Mouse (Mus musculus) heart, embryonic 13.5 days (tissue): ENCODE results near the gene Mrpl55. TPM values are rescaled to one million over a fixed set of nuclear protein-coding genes. Genes with fewer than 3 reads are reported as not detected.
"Not testable (repeated sequence)": the region's sequence is repeated elsewhere in the genome, so short reads cannot be mapped to it uniquely, and the experiment has no call there.

Experiments used
- ATAC-seq: fragments of 200-750 bp; cut with Nextera tagmentation; 2 replicates; pipeline ENCODE4 v1.8.0; 2017; ENCODE audit warnings: moderate TSS enrichment; ENCODE audit not compliant: insufficient number of reproducible peaks, low FRiP score, low TSS enrichment; ENCODE audit errors: extremely low read depth
- H3K27ac ChIP-seq: fragments of 300-500 bp; sonication (generic); replicated peaks from 2 replicates; pipeline ENCODE4 v1.5.1; 2015; ENCODE audit warnings: moderate library complexity, mild to moderate bottlenecking, inconsistent platforms
- H3K27me3 ChIP-seq: fragments of 300-500 bp; sonication (generic); replicated peaks from 2 replicates; pipeline ENCODE4 v1.6.1; 2015; ENCODE audit warnings: mild to moderate bottlenecking, inconsistent platforms
- H3K36me3 ChIP-seq: fragments of 300-500 bp; sonication (generic); 2 replicates; pipeline ENCODE4 v1.6.1; 2015; ENCODE audit warnings: mild to moderate bottlenecking, inconsistent platforms
- H3K4me1 ChIP-seq: fragments of 300-500 bp; sonication (generic); 2 replicates; pipeline ENCODE4 v1.6.1; 2015; ENCODE audit warnings: inconsistent platforms
- H3K4me2 ChIP-seq: fragments of 300-500 bp; sonication (generic); 2 replicates; pipeline ENCODE4 v1.6.1; 2015; ENCODE audit warnings: inconsistent platforms, mild to moderate bottlenecking, moderate library complexity
- H3K4me3 ChIP-seq: fragments of 300-500 bp; sonication (generic); 2 replicates; pipeline ENCODE4 v1.5.1; 2015; ENCODE audit warnings: moderate library complexity, mild to moderate bottlenecking, inconsistent platforms
- H3K9ac ChIP-seq: fragments of 300-500 bp; sonication (generic); 2 replicates; pipeline ENCODE4 v1.6.1; 2015; ENCODE audit warnings: inconsistent platforms, mild to moderate bottlenecking, moderate library complexity
- H3K9me3 ChIP-seq: fragments of 300-500 bp; sonication (generic); 2 replicates; pipeline ENCODE4 v1.6.1; 2016; ENCODE audit warnings: inconsistent platforms
- WGBS: fragments of 180-500 bp; shearing (Covaris S2); methylation state at CpG from one replicate; pipeline ENCODE4 v1.1.7; 2015; ENCODE audit warnings: mixed read lengths; 5-methylcytosine and 5-hydroxymethylcytosine counted together
- polyA plus RNA-seq: library from polyadenylated mRNA; unstranded; fragments of >200 nt; fragmentation: Nextera tagmentation; extraction: Ambion mirVana; gene quantifications from 2 replicates; pipeline ENCODE4 v1.2.1, GENCODE M21; 2015

Gene Mrpl55
- polyA plus RNA-seq, 1 experiment from 2014 or later, result 105 TPM

GRCm38 (mm10) chr11:59196230-59196629 lies 6.1 kb upstream of the Mrpl55 start:
- no peaks in the 10 kb centered on the region for H3K27me3 ChIP-seq
- H3K36me3 ChIP-seq, result peaks cover 17% of the 10 kb centered on the region
- no peak overlapping the region for H3K9ac ChIP-seq
- no peaks in the 10 kb centered on the region for H3K9me3 ChIP-seq
- H3K27ac ChIP-seq, result no peak overlapping the region
- no peak overlapping the region for H3K4me3 ChIP-seq
- ATAC-seq, result no peak
- H3K4me2 ChIP-seq, result no peak overlapping the region
- peaks cover 9% of the 10 kb centered on the region for H3K4me1 ChIP-seq

- H3K36me3 ChIP-seq, result peaks cover 43% of the 10 kb centered on the region
- H3K27me3 ChIP-seq, result no peaks in the 10 kb centered on the region
- peaks cover 16% of the 10 kb centered on the region for H3K4me1 ChIP-seq
- H3K4me3 ChIP-seq, result peak overlapping the region; percentile 94
- WGBS, result 30% methylated on average over 16 of the region's 16 CpGs
- H3K9ac ChIP-seq, result peak overlapping the region; percentile 93
- ATAC-seq, result no peak
- peak overlapping the region; percentile 79 for H3K4me2 ChIP-seq
- H3K9me3 ChIP-seq, result no peaks in the 10 kb centered on the region
- H3K27ac ChIP-seq, result peak overlapping the region; percentile 83
Measured at GRCm38 (mm10) chr11:59201216-59202002, 877 bp upstream of the Mrpl55 start.

- peak within 1 kb of the TSS; percentile 94 for H3K27ac ChIP-seq
- H3K9me3 ChIP-seq, result no peaks in the 10 kb centered on the region
- peak within 1 kb of the TSS; percentile 95 for H3K4me3 ChIP-seq
- peaks cover 34% of the 10 kb centered on the region for H3K4me1 ChIP-seq
- peak within 1 kb of the TSS; percentile 90 for H3K4me2 ChIP-seq
- WGBS, result under 1% methylated on average over 67 of the region's 67 CpGs
- no peaks in the 10 kb centered on the region for H3K27me3 ChIP-seq
- ATAC-seq, result peak; percentile 80
- H3K9ac ChIP-seq, result peak within 1 kb of the TSS; percentile 95
- peaks cover 80% of the 10 kb centered on the region for H3K36me3 ChIP-seq
Measured at GRCm38 (mm10) chr11:59208153-59208831, 6.0 kb downstream of the Mrpl55 start, which contains the start of gene 2310033P09Rik. Gene 2310033P09Rik, plus strand, starts transcription at chr11:59208321.

GRCm38 (mm10) chr11:59209003-59209441 lies 6.7 kb downstream of the Mrpl55 start:
- Histone ChIP-seq H3K4me3 (peak overlapping the region; percentile 95), H3K4me2 (peak overlapping the region; percentile 90), H3K27me3 (no peaks in the 10 kb centered on the region), H3K27ac (peak overlapping the region; percentile 94), H3K9me3 (no peaks in the 10 kb centered on the region), H3K9ac (peak overlapping the region; percentile 95), H3K36me3 (peaks cover 82% of the 10 kb centered on the region), H3K4me1 (peaks cover 39% of the 10 kb centered on the region)
- WGBS, result 7% methylated on average over 18 of the region's 18 CpGs
- ATAC-seq, result peak; percentile 23; the same call in 1 of the 2 replicates

GRCm38 (mm10) chr11:59209580-59209979 lies 7.3 kb downstream of the Mrpl55 start:
- 67% methylated on average over 5 of the region's 5 CpGs for WGBS
- H3K9ac ChIP-seq, result peak overlapping the region; percentile 95
- H3K4me1 ChIP-seq, result peaks cover 45% of the 10 kb centered on the region
- peak overlapping the region; percentile 95 for H3K4me3 ChIP-seq
- no peaks in the 10 kb centered on the region for H3K27me3 ChIP-seq
- H3K9me3 ChIP-seq, result no peaks in the 10 kb centered on the region
- peak overlapping the region; percentile 90 for H3K4me2 ChIP-seq
- no peak for ATAC-seq
- peaks cover 82% of the 10 kb centered on the region for H3K36me3 ChIP-seq
- H3K27ac ChIP-seq, result peak overlapping the region; percentile 94; the same call in 1 of the 2 replicates

GRCm38 (mm10) chr11:59210020-59210419 lies 7.7 kb downstream of the Mrpl55 start:
- WGBS, result 81% methylated on average over 4 of the region's 4 CpGs
- Histone ChIP-seq H3K36me3 (peaks cover 82% of the 10 kb centered on the region), H3K9me3 (no peaks in the 10 kb centered on the region), H3K27me3 (no peaks in the 10 kb centered on the region), H3K9ac (no peak overlapping the region), H3K4me1 (peaks cover 45% of the 10 kb centered on the region), H3K4me3 (no peak overlapping the region), H3K4me2 (no peak overlapping the region), H3K27ac (no peak overlapping the region)
- no peak for ATAC-seq

- H3K4me2 ChIP-seq, H3K9me3 ChIP-seq, H3K4me3 ChIP-seq, ATAC-seq, H3K9ac ChIP-seq, H3K27me3 ChIP-seq, H3K27ac ChIP-seq: not testable (repeated sequence)
- 82% methylated on average over 9 of the region's 9 CpGs for WGBS
- peaks cover 73% of the 10 kb centered on the region for H3K36me3 ChIP-seq
- H3K4me1 ChIP-seq, result peaks cover 51% of the 10 kb centered on the region
Measured at GRCm38 (mm10) chr11:59211561-59211960, 9.3 kb downstream of the Mrpl55 start.

GRCm38 (mm10) chr11:59212320-59212719 lies 10.0 kb downstream of the Mrpl55 start:
- peaks cover 58% of the 10 kb centered on the region for H3K4me1 ChIP-seq
- not testable (repeated sequence) for H3K27me3 ChIP-seq, H3K4me2 ChIP-seq, H3K4me3 ChIP-seq, H3K9me3 ChIP-seq, ATAC-seq, H3K9ac ChIP-seq, H3K27ac ChIP-seq
- H3K36me3 ChIP-seq, result peaks cover 65% of the 10 kb centered on the region
- 63% methylated on average over 12 of the region's 12 CpGs for WGBS

- H3K9ac ChIP-seq, result no peak overlapping the region
- WGBS, result 87% methylated on average over 12 of the region's 12 CpGs
- ATAC-seq, result no peak
- H3K4me3 ChIP-seq, result no peak overlapping the region
- no peaks in the 10 kb centered on the region for H3K9me3 ChIP-seq
- no peak overlapping the region for H3K4me2 ChIP-seq
- no peak overlapping the region for H3K27ac ChIP-seq
- peaks cover 61% of the 10 kb centered on the region for H3K4me1 ChIP-seq
- H3K36me3 ChIP-seq, result peaks cover 68% of the 10 kb centered on the region
- no peaks in the 10 kb centered on the region for H3K27me3 ChIP-seq
Measured at GRCm38 (mm10) chr11:59212892-59213494, 10.7 kb downstream of the Mrpl55 start.

GRCm38 (mm10) chr11:59216955-59217354 lies 14.7 kb downstream of the Mrpl55 start:
- no peaks in the 10 kb centered on the region for H3K9me3 ChIP-seq
- no peak overlapping the region for H3K4me3 ChIP-seq
- ATAC-seq, result no peak
- 0 out of 2 replicates have a peak overlapping the region, but pooled peaks have one; percentile 8 for H3K27ac ChIP-seq
- no peaks in the 10 kb centered on the region for H3K27me3 ChIP-seq
- peaks cover 70% of the 10 kb centered on the region for H3K4me1 ChIP-seq
- 0 out of 2 replicates have a peak overlapping the region, but pooled peaks have one; percentile 4 for H3K9ac ChIP-seq
- no peak overlapping the region for H3K4me2 ChIP-seq
- peaks cover 57% of the 10 kb centered on the region for H3K36me3 ChIP-seq
- 85% methylated on average over 3 of the region's 3 CpGs for WGBS

GRCm38 (mm10) chr11:59218389-59218998 lies 16.2 kb downstream of the Mrpl55 start:
- Histone ChIP-seq H3K9ac (0 out of 2 replicates have a peak overlapping the region, but pooled peaks have one; percentile 1), H3K4me3 (no peak overlapping the region), H3K27me3 (no peaks in the 10 kb centered on the region), H3K4me1 (peaks cover 77% of the 10 kb centered on the region), H3K27ac (no peak overlapping the region), H3K36me3 (peaks cover 43% of the 10 kb centered on the region), H3K9me3 (no peaks in the 10 kb centered on the region), H3K4me2 (no peak overlapping the region)
- WGBS, result 77% methylated on average over 4 of the region's 4 CpGs
- ATAC-seq, result no peak
